Mouse (Mus musculus) liver, postnatal 0 days (tissue): Measurements from ENCODE around the gene Ramp2.

Source experiments
- CTCF ChIP-seq: sonication (generic); IDR thresholded peaks from 2 replicates; pipeline ENCODE4 v1.5.1; 2016; ENCODE audit warnings: antibody characterized with exemption, low read depth
- EP300 ChIP-seq: IDR thresholded peaks from 2 replicates; pipeline ENCODE4 v1.6.1; 2016; ENCODE audit warnings: antibody characterized with exemption, low read depth, mild to moderate bottlenecking

GRCm38 (mm10) chr11:101269577-101270116, 23.8 kb downstream of the Ramp2 start:
- no peak for TF ChIP-seq CTCF
- no peak for TF ChIP-seq EP300
